Mouse (Mus musculus): ENCODE data around the gene S100a16. TPM values are rescaled to one million over a fixed set of nuclear protein-coding genes. Genes with fewer than 3 reads are reported as not detected.

S100a16 gene
- polyA plus RNA-seq, 1 experiment from 2014 or later: 37.2 TPM

DNA sequence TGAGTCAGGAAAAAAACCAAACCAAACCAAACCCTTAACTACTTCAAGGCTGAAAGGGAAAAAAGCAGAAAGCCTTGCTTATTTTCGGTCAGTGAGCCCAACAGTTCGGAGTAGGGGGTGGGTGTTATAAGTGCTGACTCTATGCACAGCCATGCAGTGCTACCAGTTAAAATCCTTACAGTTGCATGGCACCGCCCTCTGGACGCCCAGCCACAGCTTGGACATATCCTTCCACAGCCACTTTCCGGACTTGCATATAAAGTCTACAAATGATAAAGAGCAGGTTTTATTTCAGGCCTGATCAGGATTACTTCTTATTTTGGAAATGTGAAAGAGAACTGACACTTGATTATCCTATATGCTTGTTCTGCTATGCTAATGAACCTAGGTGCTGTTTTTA lies 31.8 kb upstream of the S100a16 start:
- no peak overlapping the region for H3K4me3 ChIP-seq (ENCODE audit: low read depth, low read length)
- H3K4me1 ChIP-seq (ENCODE audit: control insufficient read depth, insufficient read depth, low read length): peaks cover 11% of the 10 kb centered on the region
- H3K27me3 ChIP-seq (ENCODE audit: control insufficient read depth, insufficient read depth, low read length): no peaks in the 10 kb centered on the region
- DNase-seq (ENCODE audit: low spot score, missing footprints) (no peak), ATAC-seq (ENCODE audit: low FRiP score) (no peak)
- H3K9me3 ChIP-seq (ENCODE audit: control insufficient read depth, low read length): no peaks in the 10 kb centered on the region
- H3K9ac ChIP-seq (ENCODE audit: low read length): no peak overlapping the region
- 94% methylated on average over 5 of the region's 5 CpGs for WGBS
- H3K27ac ChIP-seq (ENCODE audit: low read depth, low read length): no peak overlapping the region
- H3K4me2 ChIP-seq: no peak overlapping the region
- H3K36me3 ChIP-seq (ENCODE audit: control insufficient read depth, insufficient read depth, low read length): peaks cover 39% of the 10 kb centered on the region

GRCm38 (mm10) chr3:90506362-90506761 lies 30.7 kb upstream of the S100a16 start:
- 94% methylated on average over 3 of the region's 3 CpGs for WGBS
- H3K4me2 ChIP-seq: no peak overlapping the region
- H3K27ac ChIP-seq (ENCODE audit: low read depth, low read length): no peak overlapping the region
- no peak for ATAC-seq (ENCODE audit: low FRiP score)
- no peak overlapping the region for H3K9ac ChIP-seq (ENCODE audit: low read length)
- H3K27me3 ChIP-seq (ENCODE audit: control insufficient read depth, insufficient read depth, low read length): no peaks in the 10 kb centered on the region
- H3K4me1 ChIP-seq (ENCODE audit: control insufficient read depth, insufficient read depth, low read length): peaks cover 11% of the 10 kb centered on the region
- H3K4me3 ChIP-seq (ENCODE audit: low read depth, low read length): no peak overlapping the region
- peaks cover 36% of the 10 kb centered on the region for H3K36me3 ChIP-seq (ENCODE audit: control insufficient read depth, insufficient read depth, low read length)
- peak; percentile 75 for DNase-seq (ENCODE audit: low spot score, missing footprints)
- no peaks in the 10 kb centered on the region for H3K9me3 ChIP-seq (ENCODE audit: control insufficient read depth, low read length)

DNA sequence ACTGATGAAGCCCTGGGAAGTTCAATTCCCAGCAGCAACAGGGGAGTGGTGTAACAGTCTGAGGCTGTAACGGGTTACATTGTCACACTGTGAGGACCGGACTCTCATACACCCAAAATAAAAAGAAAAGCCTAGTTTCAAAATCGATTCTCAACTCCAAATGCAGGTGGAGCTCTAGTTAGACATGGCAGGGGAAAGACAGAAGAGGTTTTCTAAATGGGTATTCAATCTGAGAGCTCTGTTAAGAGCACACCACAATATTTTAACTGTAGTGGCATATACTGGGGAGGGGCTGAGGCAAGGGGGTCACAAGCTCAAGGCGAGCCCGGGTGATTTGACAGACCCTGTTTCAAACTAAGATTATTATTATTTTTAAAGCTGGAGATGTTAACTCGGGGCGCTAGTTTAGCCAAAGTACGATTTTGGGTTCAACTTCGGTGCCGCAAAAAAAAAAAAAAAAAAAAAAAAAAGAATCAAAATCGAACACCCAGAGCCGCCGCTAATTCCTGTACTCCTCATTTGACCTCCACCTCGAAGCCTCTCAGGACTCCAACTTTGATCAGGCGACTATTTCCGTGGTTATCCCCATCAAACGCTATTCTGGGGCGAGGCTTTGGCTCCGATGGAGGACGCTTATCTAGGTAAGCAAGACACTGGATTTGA lies 28.6 kb upstream of the S100a16 start:
- Histone ChIP-seq H3K9ac (ENCODE audit: low read length) (peak overlapping the region; percentile 99), H3K9me3 (ENCODE audit: control insufficient read depth, low read length) (no peaks in the 10 kb centered on the region), H3K27me3 (ENCODE audit: control insufficient read depth, insufficient read depth, low read length) (peaks cover 3% of the 10 kb centered on the region), H3K4me1 (ENCODE audit: control insufficient read depth, insufficient read depth, low read length) (peaks cover 11% of the 10 kb centered on the region), H3K4me2 (peak overlapping the region; percentile 84), H3K4me3 (ENCODE audit: low read depth, low read length) (peak overlapping the region; percentile 96), H3K36me3 (ENCODE audit: control insufficient read depth, insufficient read depth, low read length) (peaks cover 20% of the 10 kb centered on the region), H3K27ac (ENCODE audit: low read depth, low read length) (no peak overlapping the region)
- 5% methylated on average over 20 of the region's 20 CpGs for WGBS
- ATAC-seq (ENCODE audit: low FRiP score) (no peak), DNase-seq (ENCODE audit: low spot score, missing footprints) (peak; percentile 86)

- WGBS: under 1% methylated on average over 66 of the region's 66 CpGs
- Histone ChIP-seq H3K27me3 (ENCODE audit: control insufficient read depth, insufficient read depth, low read length) (peaks cover 6% of the 10 kb centered on the region), H3K4me1 (ENCODE audit: control insufficient read depth, insufficient read depth, low read length) (peaks cover 11% of the 10 kb centered on the region), H3K4me3 (ENCODE audit: low read depth, low read length) (peak within 1 kb of the TSS; percentile 96), H3K4me2 (peak within 1 kb of the TSS; percentile 84), H3K36me3 (ENCODE audit: control insufficient read depth, insufficient read depth, low read length) (peaks cover 16% of the 10 kb centered on the region), H3K9ac (ENCODE audit: low read length) (peak within 1 kb of the TSS; percentile 99), H3K9me3 (ENCODE audit: control insufficient read depth, low read length) (no peaks in the 10 kb centered on the region), H3K27ac (ENCODE audit: low read depth, low read length) (peak within 1 kb of the TSS; percentile 85)
- DNase-seq (ENCODE audit: low spot score, missing footprints) (peak; percentile 100), ATAC-seq (ENCODE audit: low FRiP score) (peak; percentile 94)
These were observed 27.9 kb upstream of the S100a16 start, which contains the start of gene Chtop for GRCm38 (mm10) chr3:90508950-90509746. Gene Chtop, minus strand, starts transcription at chr3:90509498.

DNA sequence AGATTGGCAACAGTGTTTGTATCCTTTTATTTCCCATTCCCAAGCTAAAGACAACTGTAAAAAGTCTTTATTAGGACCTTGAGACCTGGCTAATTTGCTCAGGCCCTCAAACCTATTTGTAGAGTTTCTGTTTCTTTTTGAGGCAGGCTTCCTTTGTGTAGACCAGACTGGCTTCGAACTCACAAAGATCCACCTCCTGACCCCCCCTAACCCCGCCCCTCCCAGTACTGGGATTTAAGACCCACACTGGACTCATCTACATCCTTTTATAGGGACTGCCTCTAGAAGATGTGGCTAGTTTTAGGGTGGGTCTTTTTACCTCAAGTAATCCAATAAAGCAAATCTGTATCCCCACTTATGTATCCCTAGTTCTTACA lies 27.3 kb upstream of the S100a16 start:
- 9% methylated on average over 2 of the region's 2 CpGs for WGBS
- ATAC-seq (ENCODE audit: low FRiP score): peak; percentile 28
- H3K27me3 ChIP-seq (ENCODE audit: control insufficient read depth, insufficient read depth, low read length): peaks cover 6% of the 10 kb centered on the region
- H3K9ac ChIP-seq (ENCODE audit: low read length): no peak overlapping the region
- peak overlapping the region; percentile 96 for H3K4me3 ChIP-seq (ENCODE audit: low read depth, low read length)
- peaks cover 11% of the 10 kb centered on the region for H3K4me1 ChIP-seq (ENCODE audit: control insufficient read depth, insufficient read depth, low read length)
- no peak for DNase-seq (ENCODE audit: low spot score, missing footprints)
- H3K36me3 ChIP-seq (ENCODE audit: control insufficient read depth, insufficient read depth, low read length): peaks cover 14% of the 10 kb centered on the region
- peak overlapping the region; percentile 20; the same call in 1 of the 2 replicates for H3K27ac ChIP-seq (ENCODE audit: low read depth, low read length)
- no peaks in the 10 kb centered on the region for H3K9me3 ChIP-seq (ENCODE audit: control insufficient read depth, low read length)
- H3K4me2 ChIP-seq: peak overlapping the region; percentile 38

DNA sequence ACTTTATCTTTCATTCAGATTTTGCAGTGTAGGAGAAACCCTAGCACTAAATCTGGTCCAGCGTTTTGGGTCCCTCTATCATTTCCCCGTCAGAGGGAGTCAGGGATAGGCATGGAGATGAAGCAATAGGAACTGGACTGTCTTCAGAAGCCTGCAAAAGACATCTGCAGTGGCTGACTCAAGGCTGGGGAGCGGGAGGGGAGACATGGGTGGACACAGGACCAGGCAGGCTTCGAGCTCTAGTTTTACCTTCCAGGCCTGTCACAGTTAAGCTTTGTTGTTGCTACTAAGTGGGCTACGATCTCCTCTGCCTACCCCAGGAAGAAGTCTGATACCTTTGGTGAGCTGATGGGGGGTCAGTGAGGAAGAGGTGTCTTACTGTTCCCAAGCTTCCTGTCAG lies 24.8 kb upstream of the S100a16 start:
- no peak overlapping the region for H3K27ac ChIP-seq (ENCODE audit: low read depth, low read length)
- H3K36me3 ChIP-seq (ENCODE audit: control insufficient read depth, insufficient read depth, low read length): peaks cover 1% of the 10 kb centered on the region; the same call in 1 of the 2 replicates
- ATAC-seq (ENCODE audit: low FRiP score) (no peak), DNase-seq (ENCODE audit: low spot score, missing footprints) (no peak)
- 85% methylated on average over 5 of the region's 5 CpGs for WGBS
- H3K9me3 ChIP-seq (ENCODE audit: control insufficient read depth, low read length): no peaks in the 10 kb centered on the region
- H3K9ac ChIP-seq (ENCODE audit: low read length): no peak overlapping the region
- no peak overlapping the region for H3K4me2 ChIP-seq
- peaks cover 9% of the 10 kb centered on the region for H3K27me3 ChIP-seq (ENCODE audit: control insufficient read depth, insufficient read depth, low read length)
- H3K4me1 ChIP-seq (ENCODE audit: control insufficient read depth, insufficient read depth, low read length): peaks cover 11% of the 10 kb centered on the region
- no peak overlapping the region for H3K4me3 ChIP-seq (ENCODE audit: low read depth, low read length)

GRCm38 (mm10) chr3:90512948-90513642 lies 24.0 kb upstream of the S100a16 start:
- Histone ChIP-seq H3K4me3 (ENCODE audit: low read depth, low read length) (no peak overlapping the region), H3K9me3 (ENCODE audit: control insufficient read depth, low read length) (no peaks in the 10 kb centered on the region), H3K4me2 (no peak overlapping the region), H3K27me3 (ENCODE audit: control insufficient read depth, insufficient read depth, low read length) (peaks cover 9% of the 10 kb centered on the region), H3K27ac (ENCODE audit: low read depth, low read length) (no peak overlapping the region), H3K9ac (ENCODE audit: low read length) (no peak overlapping the region), H3K36me3 (ENCODE audit: control insufficient read depth, insufficient read depth, low read length) (no peaks in the 10 kb centered on the region), H3K4me1 (ENCODE audit: control insufficient read depth, insufficient read depth, low read length) (peaks cover 3% of the 10 kb centered on the region)
- DNase-seq (ENCODE audit: low spot score, missing footprints): no peak
- no peak for ATAC-seq (ENCODE audit: low FRiP score)
- 82% methylated on average over 9 of the region's 9 CpGs for WGBS

DNA sequence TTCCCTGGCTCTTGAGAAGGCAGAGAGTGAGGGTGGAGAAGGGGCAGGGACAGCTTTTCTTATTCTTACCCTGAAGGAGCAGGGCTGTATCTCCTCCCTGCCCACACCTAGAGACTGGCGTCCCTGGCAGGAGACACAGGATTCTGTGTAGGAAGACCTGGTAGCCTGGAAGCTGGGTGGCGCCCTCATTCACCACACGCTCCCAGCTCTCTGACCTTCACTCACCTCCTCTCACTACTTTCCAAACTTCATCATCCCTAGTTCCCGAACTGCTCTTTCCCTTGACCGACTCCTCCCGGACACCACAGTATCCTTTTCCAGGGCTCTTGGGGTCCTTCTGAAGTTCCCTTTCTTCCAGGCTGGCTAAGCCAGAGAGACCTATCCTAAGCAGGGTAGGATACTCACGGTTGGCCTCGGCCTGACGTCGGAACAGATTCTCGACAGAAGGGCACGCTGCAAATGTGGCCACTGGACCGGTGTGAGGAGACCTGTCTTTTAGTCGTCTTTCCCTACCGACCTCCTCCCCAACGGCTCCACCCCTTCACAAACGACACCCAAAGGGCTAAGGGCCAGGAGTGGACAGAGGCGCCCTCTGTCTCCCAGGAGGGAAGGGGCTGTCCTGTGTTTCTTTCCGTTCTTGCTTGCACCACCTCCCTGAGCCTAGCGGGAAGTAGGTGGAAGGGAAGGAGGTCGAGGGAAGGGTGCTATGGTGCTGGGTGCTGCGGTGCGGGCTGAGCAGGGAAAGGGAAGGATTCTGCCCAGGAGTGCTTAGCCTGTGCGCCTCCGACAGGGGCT lies 23.1 kb upstream of the S100a16 start, which contains the start of the genes S100a1 and S100a13:
Gene S100a1 (minus strand): TSS at position 597 of the 795 bp plus-strand sequence.
Gene S100a13 (plus strand): TSS at position 640 of the 795 bp plus-strand sequence.
- Histone ChIP-seq H3K9ac (ENCODE audit: low read length) (peak within 1 kb of the TSS; percentile 52; the same call in 1 of the 2 replicates), H3K36me3 (ENCODE audit: control insufficient read depth, insufficient read depth, low read length) (no peaks in the 10 kb centered on the region), H3K4me3 (ENCODE audit: low read depth, low read length) (peak within 1 kb of the TSS; percentile 23), H3K4me2 (peak within 1 kb of the TSS; percentile 68), H3K27ac (ENCODE audit: low read depth, low read length) (no peak within 1 kb of the TSS), H3K9me3 (ENCODE audit: control insufficient read depth, low read length) (no peaks in the 10 kb centered on the region), H3K27me3 (ENCODE audit: control insufficient read depth, insufficient read depth, low read length) (peaks cover 9% of the 10 kb centered on the region), H3K4me1 (ENCODE audit: control insufficient read depth, insufficient read depth, low read length) (no peaks in the 10 kb centered on the region; the same call in 1 of the 2 replicates)
- peak; percentile 31 for ATAC-seq (ENCODE audit: low FRiP score)
- DNase-seq (ENCODE audit: low spot score, missing footprints): peak; percentile 94
- WGBS: 2% methylated on average over 25 of the region's 25 CpGs
